Mouse (Mus musculus): ENCODE measurements around the gene Pax2. TPM values are rescaled to one million over a fixed set of nuclear protein-coding genes. Genes with fewer than 3 reads are reported as not detected.

Gene Pax2
- polyA plus RNA-seq, 1 experiment, result not detected

DNA sequence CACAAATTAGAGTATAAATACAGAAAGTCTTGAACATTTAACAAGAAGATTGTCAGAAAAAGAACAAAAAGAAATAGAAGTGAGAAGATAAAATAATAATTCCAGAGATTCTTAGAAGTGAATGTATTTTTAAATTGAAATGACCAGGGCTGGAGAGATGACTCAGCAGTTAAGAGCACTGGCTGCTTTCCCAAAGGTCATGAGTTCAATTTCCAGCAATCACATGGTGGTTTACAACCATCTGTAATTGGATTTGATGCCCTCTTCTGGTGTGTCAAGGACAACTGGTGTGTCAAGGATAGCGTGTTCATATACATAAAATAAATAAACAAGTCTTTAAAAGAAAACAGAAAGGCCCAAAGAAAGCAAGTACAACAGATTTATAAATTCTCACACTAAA lies 102.8 kb downstream of the Pax2 start:
- Histone ChIP-seq H3K27me3 (ENCODE audit: control insufficient read depth, insufficient read depth, insufficient read length) (peaks cover 4% of the 10 kb centered on the region), H3K79me3 (ENCODE audit: low read depth) (no peaks in the 10 kb centered on the region), H3K36me3 (ENCODE audit: control insufficient read depth, insufficient read depth) (no peaks in the 10 kb centered on the region), H3K4me3 (ENCODE audit: insufficient read depth, poor library complexity, severe bottlenecking) (no peak overlapping the region), H3ac (ENCODE audit: control insufficient read depth, insufficient read length, low read depth) (no peak overlapping the region), H3K79me2 (ENCODE audit: control insufficient read depth, insufficient read depth) (no peaks in the 10 kb centered on the region)
- no peak for TF ChIP-seq MYOG (IDR thresholded peaks at IDR 0.05; ENCODE audit: control insufficient read depth, extremely low read depth, insufficient read length)
- no peak for TF ChIP-seq CEBPB (IDR thresholded peaks at IDR 0.05; ENCODE audit: low read depth)
- TF ChIP-seq USF1 (IDR thresholded peaks at IDR 0.05; ENCODE audit: low read depth), result no peak
- TF ChIP-seq CTCF (IDR thresholded peaks at IDR 0.05; ENCODE audit: control insufficient read depth, insufficient read depth, insufficient read length), result no peak

DNA sequence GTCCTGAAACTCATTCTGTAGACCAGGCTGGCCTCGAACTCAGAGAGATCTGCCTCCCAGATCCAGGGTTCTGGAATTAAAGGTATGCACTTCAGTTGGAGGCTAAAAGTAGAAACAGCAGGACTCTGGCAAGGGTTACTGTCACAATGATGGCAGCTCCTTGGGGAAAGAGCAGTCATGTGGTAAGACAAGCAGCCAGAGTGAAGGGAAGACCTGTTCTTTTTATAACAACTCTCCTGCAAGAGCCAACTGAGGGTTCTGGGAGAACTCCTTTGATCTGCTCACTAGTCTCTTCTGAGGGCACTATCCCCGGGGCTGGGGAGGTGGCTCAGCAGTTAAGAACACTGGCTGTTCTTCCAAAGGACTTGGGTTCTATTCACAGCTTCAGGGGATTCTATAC lies 112.9 kb downstream of the Pax2 start:
- TF ChIP-seq MYOD1 (IDR thresholded peaks at IDR 0.05; ENCODE audit: control insufficient read depth, insufficient read length, low read depth) (no peak), CTCF (IDR thresholded peaks at IDR 0.05; ENCODE audit: control insufficient read depth, insufficient read depth, insufficient read length) (no peak)
- H3K79me3 ChIP-seq (ENCODE audit: low read depth), result no peaks in the 10 kb centered on the region
- H3ac ChIP-seq (ENCODE audit: control insufficient read depth, insufficient read length, low read depth), result no peak overlapping the region
- no peak overlapping the region for H3K4me3 ChIP-seq (ENCODE audit: insufficient read depth, poor library complexity, severe bottlenecking)
- H3K36me3 ChIP-seq (ENCODE audit: control insufficient read depth, insufficient read depth), result no peaks in the 10 kb centered on the region
- no peaks in the 10 kb centered on the region for H3K79me2 ChIP-seq (ENCODE audit: control insufficient read depth, insufficient read depth)
- H3K27me3 ChIP-seq (ENCODE audit: control insufficient read depth, insufficient read depth, insufficient read length), result peaks cover 53% of the 10 kb centered on the region

DNA sequence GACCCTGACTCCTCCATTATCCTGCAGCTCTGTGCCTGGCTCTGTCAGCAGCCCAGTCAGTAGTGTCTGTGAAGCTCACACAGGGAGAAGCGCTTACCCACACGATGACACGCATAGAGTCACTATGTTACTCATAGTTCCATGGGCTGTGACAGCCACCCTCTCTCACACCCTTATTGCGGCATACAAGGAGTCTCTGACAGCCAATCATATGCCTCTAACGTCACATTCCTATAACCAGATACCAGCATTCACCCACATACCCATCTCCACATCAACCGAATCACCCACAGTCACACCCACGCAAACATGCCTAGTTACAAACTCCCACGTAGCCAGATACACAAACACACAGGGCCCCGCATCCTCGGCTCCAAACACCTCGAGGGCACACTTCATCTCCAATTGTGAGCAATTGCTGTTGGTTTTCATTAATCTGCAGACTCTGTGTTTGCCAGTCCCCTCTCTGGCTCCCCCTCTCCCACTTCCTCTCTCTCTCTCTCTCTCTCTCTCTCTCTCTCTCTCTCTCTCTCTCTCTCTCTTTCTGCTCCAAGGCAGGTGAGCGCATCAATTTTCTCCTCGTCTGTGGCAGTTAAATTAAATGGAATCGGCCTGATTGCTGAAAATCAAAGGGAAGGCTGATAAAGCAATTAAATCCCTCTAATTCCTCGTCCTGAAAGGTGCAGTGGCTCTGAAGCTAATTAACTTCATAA lies 118.5 kb downstream of the Pax2 start:
- no peak for TF ChIP-seq CEBPB (IDR thresholded peaks at IDR 0.05; ENCODE audit: low read depth)
- no peak for TF ChIP-seq MYOG (IDR thresholded peaks at IDR 0.05; ENCODE audit: control insufficient read depth, extremely low read depth, insufficient read length)
- TF ChIP-seq MYOD1 (IDR thresholded peaks at IDR 0.05; ENCODE audit: control insufficient read depth, insufficient read length, low read depth), result no peak
- no peak for TF ChIP-seq USF1 (IDR thresholded peaks at IDR 0.05; ENCODE audit: low read depth)
- TF ChIP-seq MAX (IDR thresholded peaks at IDR 0.05), result no peak
- TF ChIP-seq FOSL1 (IDR thresholded peaks at IDR 0.05; ENCODE audit: insufficient read depth, low read length, poor library complexity, severe bottlenecking), result no peak
- TF ChIP-seq CTCF (IDR thresholded peaks at IDR 0.05; ENCODE audit: control insufficient read depth, insufficient read depth, insufficient read length), result no peak
- Histone ChIP-seq H3ac (ENCODE audit: control insufficient read depth, insufficient read length, low read depth) (no peak overlapping the region), H3K79me2 (ENCODE audit: control insufficient read depth, insufficient read depth) (no peaks in the 10 kb centered on the region), H3K4me3 (ENCODE audit: insufficient read depth, poor library complexity, severe bottlenecking) (no peak overlapping the region), H3K79me3 (ENCODE audit: low read depth) (no peaks in the 10 kb centered on the region), H3K36me3 (ENCODE audit: control insufficient read depth, insufficient read depth) (no peaks in the 10 kb centered on the region), H3K27me3 (ENCODE audit: control insufficient read depth, insufficient read depth, insufficient read length) (peaks cover 50% of the 10 kb centered on the region)

DNA sequence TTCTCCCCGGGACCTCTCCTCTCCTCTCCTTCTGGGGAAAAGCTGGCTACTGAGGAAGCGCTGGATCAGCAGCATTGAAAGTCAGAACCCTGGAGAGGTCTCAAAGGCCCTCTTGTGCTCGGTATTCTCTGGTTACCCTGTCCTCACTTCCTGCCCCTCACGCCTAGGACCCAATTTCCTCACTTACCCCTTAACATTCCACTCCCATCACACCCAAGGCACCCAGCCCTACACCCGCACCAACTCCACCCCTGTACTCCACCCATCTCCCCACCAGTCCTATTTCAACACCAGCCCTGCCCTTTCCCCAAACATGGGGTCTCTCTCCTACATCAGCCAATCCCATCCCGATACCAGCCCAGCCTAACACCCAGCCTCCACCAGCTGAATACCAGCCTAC lies 119.1 kb downstream of the Pax2 start:
- Histone ChIP-seq H3K27me3 (ENCODE audit: control insufficient read depth, insufficient read depth, insufficient read length) (peaks cover 49% of the 10 kb centered on the region), H3K4me3 (ENCODE audit: insufficient read depth, poor library complexity, severe bottlenecking) (no peak overlapping the region), H3K79me3 (ENCODE audit: low read depth) (no peaks in the 10 kb centered on the region), H3ac (ENCODE audit: control insufficient read depth, insufficient read length, low read depth) (no peak overlapping the region), H3K79me2 (ENCODE audit: control insufficient read depth, insufficient read depth) (no peaks in the 10 kb centered on the region), H3K36me3 (ENCODE audit: control insufficient read depth, insufficient read depth) (no peaks in the 10 kb centered on the region)
- TF ChIP-seq CEBPB (IDR thresholded peaks at IDR 0.05; ENCODE audit: low read depth) (no peak), MAX (IDR thresholded peaks at IDR 0.05) (no peak), FOSL1 (IDR thresholded peaks at IDR 0.05; ENCODE audit: insufficient read depth, low read length, poor library complexity, severe bottlenecking) (no peak), CTCF (IDR thresholded peaks at IDR 0.05; ENCODE audit: control insufficient read depth, insufficient read depth, insufficient read length) (no peak), MYOD1 (IDR thresholded peaks at IDR 0.05; ENCODE audit: control insufficient read depth, insufficient read length, low read depth) (no peak), USF1 (IDR thresholded peaks at IDR 0.05; ENCODE audit: low read depth) (no peak), MYOG (IDR thresholded peaks at IDR 0.05; ENCODE audit: control insufficient read depth, extremely low read depth, insufficient read length) (no peak)

DNA sequence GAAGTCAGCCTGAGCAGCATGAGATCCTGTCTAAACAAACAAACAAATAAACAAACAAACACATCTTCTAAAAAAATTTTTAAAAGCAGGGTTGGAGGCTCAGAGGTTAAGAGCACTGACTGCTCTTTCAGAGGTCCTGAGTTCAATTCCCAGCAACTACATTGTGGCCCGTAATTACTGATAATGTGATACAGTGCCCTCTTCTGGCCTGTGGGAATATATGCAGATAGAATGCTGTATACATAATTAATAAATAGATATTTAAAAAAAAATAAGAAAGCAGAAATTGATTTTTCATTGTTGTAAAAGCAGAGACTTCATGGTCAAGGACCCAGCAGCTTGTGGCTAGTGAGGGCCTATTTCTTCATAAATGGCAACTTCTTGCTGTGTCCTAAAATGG lies 119.9 kb downstream of the Pax2 start:
- no peaks in the 10 kb centered on the region for H3K36me3 ChIP-seq (ENCODE audit: control insufficient read depth, insufficient read depth)
- no peak overlapping the region for H3K4me3 ChIP-seq (ENCODE audit: insufficient read depth, poor library complexity, severe bottlenecking)
- no peaks in the 10 kb centered on the region for H3K79me3 ChIP-seq (ENCODE audit: low read depth)
- TF ChIP-seq FOSL1 (IDR thresholded peaks at IDR 0.05; ENCODE audit: insufficient read depth, low read length, poor library complexity, severe bottlenecking) (no peak), CEBPB (IDR thresholded peaks at IDR 0.05; ENCODE audit: low read depth) (no peak), MYOG (IDR thresholded peaks at IDR 0.05; ENCODE audit: control insufficient read depth, extremely low read depth, insufficient read length) (no peak), MYOD1 (IDR thresholded peaks at IDR 0.05; ENCODE audit: control insufficient read depth, insufficient read length, low read depth) (no peak), USF1 (IDR thresholded peaks at IDR 0.05; ENCODE audit: low read depth) (no peak), CTCF (IDR thresholded peaks at IDR 0.05; ENCODE audit: control insufficient read depth, insufficient read depth, insufficient read length) (no peak), MAX (IDR thresholded peaks at IDR 0.05) (no peak)
- H3K27me3 ChIP-seq (ENCODE audit: control insufficient read depth, insufficient read depth, insufficient read length), result peaks cover 43% of the 10 kb centered on the region
- no peak overlapping the region for H3ac ChIP-seq (ENCODE audit: control insufficient read depth, insufficient read length, low read depth)
- no peaks in the 10 kb centered on the region for H3K79me2 ChIP-seq (ENCODE audit: control insufficient read depth, insufficient read depth)

DNA sequence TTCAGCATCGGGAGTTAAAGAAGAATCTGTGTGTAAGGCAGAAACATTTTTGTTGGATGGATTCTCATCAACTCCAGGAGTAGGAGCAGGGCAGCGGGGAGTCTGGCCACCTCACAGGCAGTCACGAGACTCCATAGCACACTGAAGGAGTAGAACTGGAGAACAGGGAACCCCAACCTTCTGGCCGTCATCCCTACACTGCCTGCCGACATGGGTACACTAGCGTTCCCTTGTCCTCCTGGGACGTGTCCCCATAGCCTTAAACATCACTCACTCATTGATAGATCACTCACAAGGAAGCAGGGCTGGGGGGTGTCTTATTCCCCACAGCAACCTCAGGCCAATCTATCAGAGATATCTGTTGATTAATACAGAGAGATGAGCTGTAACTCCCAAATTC lies 120.7 kb downstream of the Pax2 start:
- Histone ChIP-seq H3ac (ENCODE audit: control insufficient read depth, insufficient read length, low read depth) (no peak overlapping the region), H3K79me2 (ENCODE audit: control insufficient read depth, insufficient read depth) (no peaks in the 10 kb centered on the region), H3K27me3 (ENCODE audit: control insufficient read depth, insufficient read depth, insufficient read length) (peaks cover 42% of the 10 kb centered on the region), H3K36me3 (ENCODE audit: control insufficient read depth, insufficient read depth) (no peaks in the 10 kb centered on the region), H3K79me3 (ENCODE audit: low read depth) (no peaks in the 10 kb centered on the region), H3K4me3 (ENCODE audit: insufficient read depth, poor library complexity, severe bottlenecking) (no peak overlapping the region)
- TF ChIP-seq CTCF (IDR thresholded peaks at IDR 0.05; ENCODE audit: control insufficient read depth, insufficient read depth, insufficient read length) (no peak), CEBPB (IDR thresholded peaks at IDR 0.05; ENCODE audit: low read depth) (no peak), MYOG (IDR thresholded peaks at IDR 0.05; ENCODE audit: control insufficient read depth, extremely low read depth, insufficient read length) (no peak), USF1 (IDR thresholded peaks at IDR 0.05; ENCODE audit: low read depth) (no peak), MYOD1 (IDR thresholded peaks at IDR 0.05; ENCODE audit: control insufficient read depth, insufficient read length, low read depth) (no peak), FOSL1 (IDR thresholded peaks at IDR 0.05; ENCODE audit: insufficient read depth, low read length, poor library complexity, severe bottlenecking) (no peak), MAX (IDR thresholded peaks at IDR 0.05) (no peak)

Data from C2C12 (cell line).